Mouse (Mus musculus) lung, postnatal 10 days (tissue): ENCODE results near the gene Rxra.

Experiments used
- DNase-seq: peaks from one replicate; pipeline ENCODE4 v3.0.0; 2021

The Rxra gene

GRCm38 (mm10) chr2:27676106-27676477 lies at the start of gene Rxra:
TSS of gene Rxra (plus strand) at chr2:27676440.
- peak; percentile 88 for DNase-seq

DNA sequence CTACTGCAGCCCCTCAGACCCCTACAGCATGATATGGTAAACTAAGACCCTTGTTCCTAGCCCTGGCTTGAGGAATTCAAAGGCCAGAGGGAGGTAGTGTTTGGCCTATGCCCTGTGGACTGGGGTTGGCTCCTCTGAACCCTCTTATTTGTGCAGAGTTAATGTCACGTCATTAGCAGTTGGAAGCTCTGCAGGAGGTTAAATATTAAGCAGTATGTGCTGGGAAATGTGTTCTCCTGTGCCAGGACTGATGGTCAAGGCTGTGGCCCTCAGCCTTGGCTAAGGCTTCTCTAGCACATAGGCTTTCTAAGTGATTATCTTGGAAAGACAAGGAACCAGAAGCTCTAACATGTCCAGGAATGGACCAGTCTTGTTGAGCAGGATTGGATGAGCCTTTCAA lies 49.6 kb upstream of the Rxra start:
- no peak for DNase-seq

GRCm38 (mm10) chr2:27630601-27631285 lies 45.5 kb upstream of the Rxra start:
- no peak for DNase-seq

DNA sequence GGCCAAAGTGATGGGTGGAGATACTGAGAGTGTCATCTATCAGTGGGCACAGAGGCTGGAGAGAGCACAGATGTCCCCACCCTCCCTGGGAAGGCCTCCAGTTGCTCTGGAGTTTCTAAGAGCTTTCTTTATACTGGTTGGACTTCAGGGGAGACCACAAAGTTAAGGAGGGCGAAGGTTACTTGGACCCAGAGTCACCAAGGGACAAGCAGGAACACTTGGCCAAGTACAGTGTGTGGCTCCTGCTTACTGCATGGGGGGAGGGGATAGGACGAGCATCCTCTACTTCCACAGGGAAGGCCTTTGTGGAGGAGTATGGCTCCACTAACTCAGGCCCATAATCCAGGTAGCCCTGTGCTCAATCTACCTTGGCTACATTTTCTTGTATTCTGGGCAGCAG lies 42.8 kb upstream of the Rxra start:
- DNase-seq = no peak

DNA sequence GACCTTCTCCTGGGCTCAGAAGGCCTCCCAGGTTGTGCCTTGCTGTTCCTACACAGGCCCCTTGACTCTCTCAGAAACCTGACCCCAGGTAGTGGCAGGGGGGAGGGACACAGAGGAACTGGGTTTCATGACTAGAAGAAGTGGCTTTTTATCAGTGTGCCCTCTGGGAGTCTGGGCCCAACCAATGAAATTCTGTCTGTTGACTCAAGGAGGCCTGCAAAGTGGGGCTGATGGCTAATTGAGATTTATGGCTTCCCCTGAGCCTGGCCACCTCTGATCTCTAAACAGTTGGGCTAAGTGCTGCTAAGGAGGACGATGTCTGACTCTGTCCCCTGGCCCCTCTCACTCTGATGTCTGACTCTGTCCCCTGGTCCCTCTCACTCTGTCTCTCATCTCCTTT lies 42.2 kb upstream of the Rxra start:
- no peak for DNase-seq

- DNase-seq = no peak
Measured at GRCm38 (mm10) chr2:27635147-27635738, 41.0 kb upstream of the Rxra start.

DNA sequence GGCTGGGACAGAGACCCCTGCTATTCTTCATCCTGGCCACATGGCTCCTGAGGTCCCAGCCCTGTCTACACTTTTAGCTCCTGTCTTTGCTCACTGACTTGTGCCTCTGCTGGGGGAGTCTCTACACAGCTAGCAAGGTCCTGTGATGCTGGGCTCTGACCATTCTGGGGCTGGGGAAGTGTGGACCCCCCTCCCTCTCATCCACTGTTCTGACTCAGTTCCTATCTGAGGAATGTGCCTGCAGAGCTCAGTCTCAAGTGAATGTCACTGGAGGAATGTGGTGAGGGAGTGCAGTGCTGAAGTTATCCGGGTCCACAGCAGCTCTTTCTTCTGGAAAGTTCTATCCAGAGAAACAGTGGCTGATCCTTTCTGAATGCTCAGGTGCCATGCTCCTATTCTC lies 39.4 kb upstream of the Rxra start:
- peak; percentile 21 for DNase-seq

DNA sequence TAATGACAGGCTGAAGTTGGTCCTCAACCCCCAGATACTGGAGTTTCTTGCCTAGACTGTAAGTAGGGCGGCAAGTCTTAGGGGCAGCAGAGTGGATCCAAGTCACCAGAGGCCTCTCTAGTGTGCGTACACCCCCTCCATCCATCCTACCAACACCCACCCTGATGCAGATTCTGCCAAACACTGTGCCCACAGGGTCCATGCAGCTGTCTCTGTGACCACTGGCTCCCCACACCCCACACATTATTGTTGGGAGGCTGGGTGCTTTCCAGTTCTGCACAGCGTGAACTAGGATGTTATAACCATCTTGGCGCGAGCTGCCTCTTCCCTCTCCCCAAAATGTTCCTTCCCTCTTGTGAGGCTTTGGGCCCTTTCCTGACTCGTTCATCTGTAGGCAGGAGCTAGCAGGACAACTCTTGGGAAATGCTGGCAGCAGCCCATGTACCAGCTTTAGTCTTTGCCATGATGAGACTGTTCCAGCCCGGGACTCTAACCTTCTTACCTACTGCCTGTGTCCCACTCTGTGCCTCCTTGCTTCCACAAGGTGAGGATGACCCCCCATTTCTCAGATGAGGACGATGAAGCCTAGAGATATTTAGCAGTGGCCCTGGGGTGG lies 38.9 kb upstream of the Rxra start:
- DNase-seq = no peak

GRCm38 (mm10) chr2:27639631-27640334 lies 36.5 kb upstream of the Rxra start:
- no peak for DNase-seq

DNA sequence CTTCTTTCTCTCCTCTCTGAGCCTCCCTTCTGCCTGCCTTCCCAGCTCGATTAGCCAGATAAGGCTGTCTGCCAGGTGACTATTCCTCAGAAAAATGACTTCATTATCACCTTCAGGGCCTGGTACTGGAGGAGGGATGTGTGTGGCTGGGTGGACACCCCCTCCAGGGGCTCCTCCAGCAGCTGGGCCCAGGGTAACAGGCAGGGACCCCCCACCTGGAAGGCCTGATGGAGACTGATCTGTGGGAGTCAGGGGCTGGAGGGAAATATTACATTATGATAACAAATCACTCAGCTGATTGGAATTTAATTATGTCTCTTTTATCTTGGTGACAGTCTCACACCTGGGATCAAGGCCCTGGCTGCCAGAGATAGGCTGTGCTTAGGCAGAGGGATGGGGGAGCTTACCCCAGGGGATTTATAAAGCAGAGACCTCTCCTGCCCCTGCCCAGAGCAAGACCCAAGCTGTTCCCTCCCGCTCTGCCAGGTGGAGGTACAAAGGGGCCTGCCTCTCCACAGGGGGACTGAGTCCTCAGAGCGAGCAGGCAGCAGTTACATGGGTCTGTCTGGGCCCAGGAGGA lies 35.2 kb upstream of the Rxra start:
- DNase-seq = no peak

- peak; percentile 53 for DNase-seq
Measured at GRCm38 (mm10) chr2:27644547-27645120, 31.6 kb upstream of the Rxra start.

GRCm38 (mm10) chr2:27645471-27645870 lies 30.8 kb upstream of the Rxra start:
- no peak for DNase-seq

DNA sequence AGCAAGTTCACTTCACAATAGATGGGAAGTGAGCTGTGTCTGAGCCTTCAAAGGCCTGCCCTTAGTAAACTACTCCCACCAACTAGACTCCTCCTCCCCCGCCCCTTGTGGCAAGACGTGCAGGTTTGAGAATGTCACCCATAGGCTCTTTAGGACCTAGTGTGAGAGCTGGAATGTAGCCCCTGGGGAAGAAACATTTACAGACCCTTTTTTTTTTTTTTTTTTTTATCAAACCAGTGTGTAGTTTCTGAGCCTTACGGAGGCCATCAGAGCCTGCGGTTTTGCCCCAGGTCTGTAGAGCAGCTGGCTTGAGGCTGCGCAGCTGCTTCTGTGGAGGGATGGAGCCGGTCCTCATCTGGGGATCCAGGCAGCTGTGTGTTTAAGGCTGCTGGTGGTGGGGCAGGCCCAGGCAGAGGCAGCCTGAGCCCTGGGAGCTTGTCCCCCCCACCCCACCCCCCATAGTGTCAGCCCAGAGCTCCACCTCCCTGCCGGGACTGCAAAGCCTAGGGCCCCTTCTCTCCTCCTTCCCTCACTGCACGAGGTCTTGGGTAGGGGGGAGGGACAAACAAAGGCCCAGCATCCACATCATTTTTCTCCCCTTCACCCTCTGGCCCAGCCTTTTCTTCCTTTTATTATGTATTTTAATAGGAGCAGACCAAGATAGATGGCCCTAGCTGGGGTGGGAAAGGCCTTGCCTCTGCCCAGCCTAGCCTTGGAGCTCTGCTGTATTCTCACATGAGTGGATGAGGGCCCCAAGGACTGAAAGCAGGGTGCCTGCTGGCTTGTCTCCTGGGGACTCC lies 26.2 kb upstream of the Rxra start:
- DNase-seq = no peak

DNA sequence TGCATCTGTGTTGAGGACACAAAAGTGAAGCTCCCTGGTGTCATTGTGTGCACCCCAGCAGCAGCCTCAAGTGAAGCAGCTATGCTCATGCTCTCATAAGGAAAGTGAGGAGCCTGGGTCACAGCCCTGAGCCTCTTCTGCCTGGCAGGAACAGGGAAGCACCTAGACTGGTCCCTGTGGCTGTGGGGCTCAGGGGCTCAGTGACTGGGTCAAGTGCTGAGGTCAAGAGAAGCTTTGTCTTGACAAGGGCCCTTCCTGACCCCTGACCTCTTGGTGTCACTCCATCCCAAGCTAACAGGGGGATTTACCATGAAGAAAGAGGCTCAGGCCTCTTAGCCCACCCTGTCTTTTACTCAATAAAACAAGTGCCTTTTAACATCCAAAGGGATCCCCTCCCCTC lies 25.2 kb upstream of the Rxra start:
- DNase-seq = no peak

- DNase-seq = peak; percentile 55
Measured at GRCm38 (mm10) chr2:27653496-27654030, 22.7 kb upstream of the Rxra start.

DNA sequence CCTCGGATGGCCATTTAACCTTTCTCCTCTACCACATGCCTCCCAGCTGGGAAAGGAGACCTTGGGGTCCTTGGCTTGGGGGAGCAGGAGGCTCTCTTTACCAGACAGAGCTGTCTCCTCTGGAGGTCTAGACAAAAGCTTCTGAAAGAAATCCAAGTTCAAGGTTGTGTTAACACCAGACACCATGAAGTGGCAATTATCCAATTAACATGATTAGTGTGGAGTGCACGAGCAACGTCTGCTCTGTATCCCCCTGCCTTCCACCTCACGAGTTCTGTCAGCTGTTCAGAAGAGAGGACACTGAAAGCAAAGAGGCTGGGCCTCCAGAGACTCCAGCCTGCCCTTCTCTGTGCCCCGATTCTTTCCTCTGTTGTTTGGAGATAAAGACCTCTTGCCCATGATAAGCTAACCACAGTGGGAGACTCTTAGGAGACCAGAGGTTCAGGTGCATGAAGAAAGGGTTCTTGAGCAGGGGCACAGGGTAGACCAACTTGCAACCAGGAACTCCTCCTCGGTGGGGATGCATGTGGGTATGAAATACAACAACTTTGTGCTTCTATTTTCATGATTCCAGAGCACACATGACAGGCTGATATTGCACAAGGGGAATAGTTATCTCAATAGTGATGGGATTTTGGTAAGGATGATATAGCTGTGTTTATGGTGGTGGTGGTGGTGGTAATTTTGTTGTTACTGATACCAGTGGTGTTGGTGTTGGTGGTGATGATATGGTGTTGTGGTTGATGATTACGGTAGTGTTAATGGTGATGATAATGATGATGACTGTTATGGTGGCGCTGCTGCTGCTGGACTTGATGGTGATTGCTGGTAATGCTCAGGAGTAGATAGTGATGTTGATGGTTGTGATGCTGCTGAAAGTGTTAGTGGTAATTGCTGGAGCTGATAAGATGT lies 21.7 kb upstream of the Rxra start:
- no peak for DNase-seq

DNA sequence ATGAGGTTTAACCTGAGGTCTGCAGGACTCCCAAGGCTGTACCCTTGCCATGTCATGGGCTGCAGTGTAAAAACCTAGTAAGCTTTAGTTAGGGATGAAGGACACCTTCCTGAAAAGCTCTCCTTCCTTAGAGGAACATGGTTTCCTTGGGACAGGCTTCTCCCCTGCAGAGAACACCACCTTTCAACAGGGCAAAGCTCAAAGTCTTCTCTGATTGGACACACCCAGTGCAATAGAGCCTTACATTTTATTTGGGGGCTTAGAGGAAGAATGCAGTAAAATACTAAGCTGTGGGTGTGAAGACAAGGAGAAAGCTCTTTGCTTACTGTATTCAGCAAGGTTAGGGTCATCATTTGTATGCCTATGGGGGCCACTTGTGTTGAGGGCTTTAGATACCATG lies 19.7 kb upstream of the Rxra start:
- no peak for DNase-seq

- no peak for DNase-seq
Measured at GRCm38 (mm10) chr2:27665284-27665683, 11.0 kb upstream of the Rxra start.

GRCm38 (mm10) chr2:27666719-27667118 lies 9.5 kb upstream of the Rxra start:
- DNase-seq = peak; percentile 48

- DNase-seq = no peak
Measured at GRCm38 (mm10) chr2:27667677-27668076, 8.6 kb upstream of the Rxra start.

- no peak for DNase-seq
Measured at GRCm38 (mm10) chr2:27670746-27671145, 5.5 kb upstream of the Rxra start.
